Mouse (Mus musculus) gonadal fat pad, adult 2 months (tissue): Measurements from ENCODE around the gene Nwd1. TPM values are rescaled to one million over a fixed set of nuclear protein-coding genes. Genes with fewer than 3 reads are reported as not detected.

Source experiments
- DNase-seq: peaks from one replicate; pipeline ENCODE4 v3.0.0-alpha.2; 2012; ENCODE audit warnings: low read depth
- polyA plus RNA-seq: library from polyadenylated mRNA; depleted of rRNA; stranded (reverse); fragments of >200 nt; gene quantifications from 2 replicates; pipeline ENCODE4 v1.2.3, GENCODE M21; 2012; rRNA removed

Nwd1 gene
- polyA plus RNA-seq, 1 experiment: 2.8 TPM

GRCm38 (mm10) chr8:72762306-72762705 lies 115.8 kb downstream of the Nwd1 start:
- no peak for DNase-seq

- no peak for DNase-seq
These were observed 119.2 kb downstream of the Nwd1 start for GRCm38 (mm10) chr8:72765696-72766095.

GRCm38 (mm10) chr8:72766777-72767176 lies 120.3 kb downstream of the Nwd1 start:
- no peak for DNase-seq

Other genes starting within 250 kb of the Nwd1 start
- gene Eps15l1, start 225.3 kb upstream of the Nwd1 start, polyA plus RNA-seq: 43.3 and 46.3 TPM in 2 replicates
- 0.81 and 1.7 TPM in 2 replicates for gene Calr3, start 202.8 kb upstream of the Nwd1 start, polyA plus RNA-seq
- gene 1700030K09Rik, start 202.8 kb upstream of the Nwd1 start, polyA plus RNA-seq: 7.6 and 8.1 TPM in 2 replicates
- gene Cherp, start 171.5 kb upstream of the Nwd1 start, polyA plus RNA-seq: 24.6 and 44.4 TPM in 2 replicates
- 65.5 and 66.4 TPM in 2 replicates for gene Slc35e1, start 154.1 kb upstream of the Nwd1 start, polyA plus RNA-seq
- 7.3 and 10.0 TPM in 2 replicates for gene Med26, start 98.4 kb upstream of the Nwd1 start, polyA plus RNA-seq
- 52.5 and 55.1 TPM in 2 replicates for gene Smim7, start 75.6 kb upstream of the Nwd1 start, polyA plus RNA-seq
- gene Tmem38a, start 74.7 kb upstream of the Nwd1 start, polyA plus RNA-seq: 20.4 and 20.5 TPM in 2 replicates
- 570 and 650 TPM in 2 replicates for gene Sin3b, start 76.6 kb downstream of the Nwd1 start, polyA plus RNA-seq
- 2.3 and 4.2 TPM in 2 replicates for gene F2rl3, start 115.2 kb downstream of the Nwd1 start, polyA plus RNA-seq